Comparison of ENCODE assay signal across 13 mouse cellular contexts in the genomic region with DNA sequence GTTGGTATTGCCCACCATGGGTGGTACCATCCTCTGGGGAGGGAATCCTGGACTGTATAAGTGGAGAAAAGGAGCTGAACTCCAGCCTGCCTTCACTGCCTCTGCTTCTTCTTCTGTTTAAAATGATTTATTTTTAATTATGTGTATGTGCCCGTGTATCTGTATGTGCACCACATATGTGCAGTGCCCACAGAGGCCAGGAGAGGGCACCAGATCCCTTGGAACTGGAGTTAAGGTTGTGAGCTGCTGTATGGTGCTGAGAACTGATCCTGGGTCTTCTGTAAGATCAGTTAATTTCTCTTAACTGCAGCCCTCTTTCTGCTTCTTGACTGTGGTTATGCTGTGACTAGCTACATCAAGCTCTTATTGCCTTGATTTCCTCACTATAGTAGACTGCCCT.
"Had no signal": no experiment of that assay in that cellular context is flagged by ENCODE, and none has a peak within 500 bp of the region (broad histone marks: within the 10 kb centered on the region; RNA-seq: fewer than 3 reads in every experiment).

No protein-coding gene starts in this region.

- H3K27ac ChIP-seq: kidney, postnatal 0 days; limb, embryonic 10.5 days; liver, embryonic 13.5 days; macrophage; midbrain, embryonic 15.5 days; neural tube, embryonic 12.5 days had no signal

- DNase-seq: kidney, adult 9 months; kidney, postnatal 36 days; liver, embryonic 13.5 days; lung, adult 2 months; lung, postnatal 14 days had no signal

- H3K9ac ChIP-seq: liver, embryonic 13.5 days; midbrain, embryonic 15.5 days; neural tube, embryonic 12.5 days had no signal

- H3K36me3 ChIP-seq: limb, embryonic 10.5 days; liver, embryonic 13.5 days; midbrain, embryonic 15.5 days had no signal

- H3K9me3 ChIP-seq: limb, embryonic 10.5 days; liver, embryonic 13.5 days; midbrain, embryonic 15.5 days; neural tube, embryonic 12.5 days had no signal

- H3K27me3 ChIP-seq: liver, embryonic 13.5 days; megakaryocyte, embryonic 14.5 days; midbrain, embryonic 15.5 days; neural tube, embryonic 12.5 days had no signal

- ATAC-seq: intestine, postnatal 0 days; midbrain, embryonic 15.5 days had no signal

- H3K4me2 ChIP-seq: liver, embryonic 13.5 days; midbrain, embryonic 11.5 days; midbrain, embryonic 15.5 days; neural tube, embryonic 12.5 days had no signal

- H3K4me3 ChIP-seq: limb, embryonic 10.5 days; liver, embryonic 13.5 days; megakaryocyte, embryonic 14.5 days; midbrain, embryonic 15.5 days; neural tube, embryonic 12.5 days had no signal

- H3K4me1 ChIP-seq: limb, embryonic 10.5 days; liver, embryonic 13.5 days; midbrain, embryonic 15.5 days; neural tube, embryonic 12.5 days had no signal
